Mouse (Mus musculus): ENCODE results near the gene Ylpm1.
A peak's percentile ranks its signal among the peaks of the same experiment; 100 is the strongest.

Ylpm1 gene

DNA sequence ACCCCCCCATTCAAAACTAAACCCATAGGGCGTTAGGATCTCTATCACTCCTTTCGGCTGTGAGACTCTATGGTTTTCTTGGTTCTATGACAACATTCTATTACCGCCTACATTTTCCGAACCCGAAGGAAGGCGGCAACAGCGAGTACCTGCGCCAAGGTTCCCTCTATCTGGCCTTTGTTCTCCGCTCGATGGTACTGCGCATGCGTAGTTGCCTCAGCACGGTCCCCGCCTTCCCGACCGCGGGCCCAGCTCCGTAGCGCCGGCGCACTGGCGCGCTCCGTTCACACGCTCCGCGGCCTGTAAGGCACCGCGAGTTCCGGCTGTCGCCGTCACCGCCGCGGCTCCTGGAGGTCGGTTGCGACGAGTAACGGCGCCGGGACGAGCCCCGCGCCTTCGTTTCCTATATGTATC, at the start of gene Ylpm1:
Gene Ylpm1 (plus strand): TSS at position 239 of the 414 bp plus-strand sequence.
- DNase-seq, result peak; percentile 98

DNA sequence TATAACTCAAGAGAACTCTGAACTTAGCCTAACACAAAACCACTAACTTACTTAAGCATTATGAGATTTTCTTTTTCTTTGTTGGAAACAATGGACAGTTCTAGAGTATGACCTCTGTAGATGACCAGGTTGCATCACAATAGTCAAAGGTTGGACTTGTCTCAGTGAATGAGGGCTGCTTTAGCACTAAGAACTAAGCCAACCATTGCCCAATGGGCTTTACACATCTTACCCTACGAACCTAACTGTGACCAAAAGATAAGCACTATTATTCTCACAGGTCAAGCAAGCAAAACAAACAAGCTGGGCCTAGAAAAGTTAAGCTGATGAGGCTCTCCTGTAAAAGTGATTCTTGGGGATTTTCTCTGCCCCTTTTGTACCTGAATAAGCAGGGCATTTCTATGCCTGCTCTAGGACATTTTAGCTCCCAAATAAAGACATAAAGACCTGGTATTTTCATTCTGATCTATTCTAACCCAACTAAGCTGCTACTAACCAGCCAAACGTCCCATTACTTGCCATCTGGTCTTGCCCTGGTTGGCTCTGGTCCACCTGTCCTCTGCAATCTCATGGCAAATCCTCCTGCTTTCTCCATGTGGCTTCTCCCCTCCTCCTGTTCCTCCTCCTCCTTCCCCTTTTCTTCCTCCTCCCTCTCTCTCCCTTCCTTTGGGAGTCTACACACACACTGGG, 48.1 kb upstream of the Ylpm1 start:
- DNase-seq, result no peak

DNA sequence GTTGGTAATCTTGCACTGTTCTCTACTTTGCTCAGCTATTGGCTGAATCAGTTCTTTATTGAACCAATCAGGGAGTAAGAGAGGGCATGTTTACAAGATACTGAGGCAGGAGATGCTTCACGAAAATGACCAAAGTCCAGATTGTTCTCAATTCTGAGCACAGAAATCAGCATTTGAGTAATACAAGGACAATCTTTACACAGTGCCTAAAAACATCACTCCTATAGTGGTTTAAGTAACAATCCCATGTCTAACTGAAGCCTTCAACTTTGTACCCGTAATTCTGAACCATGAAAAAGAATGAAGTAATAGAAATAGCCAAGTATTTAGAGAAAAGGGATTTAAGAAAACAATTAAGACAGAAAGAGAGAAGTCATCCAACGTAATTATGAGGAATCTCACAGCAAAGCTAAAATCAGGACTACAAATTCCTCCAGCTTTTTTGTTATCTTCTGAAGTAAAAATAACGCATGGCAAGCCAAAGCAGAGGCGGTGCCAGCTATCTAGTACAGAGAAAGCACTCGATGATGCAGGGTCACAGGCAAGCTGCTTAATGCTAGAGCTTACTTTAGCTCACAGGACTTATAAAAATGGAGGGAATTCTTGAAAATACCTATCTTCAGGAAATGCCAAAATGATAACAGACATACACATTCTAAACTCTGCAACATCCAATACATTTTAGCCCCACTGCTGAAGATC, 47.4 kb upstream of the Ylpm1 start:
- no peak for DNase-seq

- DNase-seq, result peak; percentile 56
Measured at GRCm38 (mm10) chr12:84950763-84951162, 45.4 kb upstream of the Ylpm1 start.

- no peak for DNase-seq
Measured at GRCm38 (mm10) chr12:84951531-84951930, 44.6 kb upstream of the Ylpm1 start.

- DNase-seq, result no peak
Measured at GRCm38 (mm10) chr12:84952351-84952750, 43.8 kb upstream of the Ylpm1 start.

DNA sequence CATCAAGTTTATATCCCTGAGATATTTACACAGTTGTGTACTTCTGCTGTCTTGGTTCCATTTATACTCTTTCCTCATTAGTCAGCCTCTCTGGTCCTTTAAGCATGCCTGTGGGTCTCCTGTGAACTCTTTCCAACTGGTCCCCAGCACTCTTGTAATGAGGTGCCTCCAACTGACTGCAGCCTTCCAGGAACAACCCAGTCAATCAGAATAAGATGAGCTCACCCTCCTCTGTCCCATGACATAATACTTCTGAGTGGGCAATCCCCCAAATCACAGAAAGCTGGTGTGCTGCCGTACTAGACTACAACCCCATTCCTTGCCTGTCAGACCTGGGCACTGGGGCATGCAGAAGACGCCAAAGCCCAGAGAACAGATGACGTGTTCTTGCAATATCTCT, 39.8 kb upstream of the Ylpm1 start:
- DNase-seq, result peak; percentile 52

- no peak for DNase-seq
Measured at GRCm38 (mm10) chr12:84958794-84959356, 37.2 kb upstream of the Ylpm1 start.

- DNase-seq, result no peak
Measured at GRCm38 (mm10) chr12:84962606-84963005, 33.5 kb upstream of the Ylpm1 start.

- DNase-seq, result no peak
Measured at GRCm38 (mm10) chr12:84968831-84969655, 27.1 kb upstream of the Ylpm1 start.

GRCm38 (mm10) chr12:84969656-84970427, 26.3 kb upstream of the Ylpm1 start:
- no peak for DNase-seq

GRCm38 (mm10) chr12:84970428-84971096, 25.6 kb upstream of the Ylpm1 start, which contains the start of the genes Fcf1 and Arel1:
Gene Fcf1 (plus strand): TSS chr12:84970897.
Gene Arel1 (minus strand): TSS chr12:84970900.
- peak; percentile 90 for DNase-seq

DNA sequence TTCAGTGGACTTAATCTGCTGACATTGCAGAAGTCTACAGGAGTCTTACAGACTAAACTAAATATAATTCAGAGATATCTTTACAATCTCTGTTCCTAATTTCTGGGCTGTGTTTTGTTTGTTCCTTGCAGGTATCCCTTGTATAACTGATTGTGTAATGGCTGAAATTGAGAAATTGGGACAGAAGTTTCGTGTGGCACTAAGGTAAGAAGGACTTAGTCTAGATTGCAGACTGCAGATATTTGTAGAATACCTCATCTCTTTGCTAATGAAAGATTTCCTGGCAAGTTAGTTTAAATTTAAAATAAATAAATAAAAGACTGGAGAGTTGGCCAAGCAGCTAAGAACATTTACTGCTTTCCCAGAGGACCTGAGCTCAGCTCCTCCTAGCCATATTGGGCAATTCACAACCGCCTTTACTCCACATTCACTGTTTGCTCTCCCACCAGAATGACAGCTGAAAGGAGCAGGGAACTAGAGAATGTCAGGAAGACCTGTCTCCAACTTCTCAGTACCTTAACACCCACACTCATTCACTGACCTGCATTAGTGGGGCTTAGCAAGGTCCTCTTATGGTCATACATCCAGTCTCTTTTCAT, 16.8 kb upstream of the Ylpm1 start:
- no peak for DNase-seq

DNA sequence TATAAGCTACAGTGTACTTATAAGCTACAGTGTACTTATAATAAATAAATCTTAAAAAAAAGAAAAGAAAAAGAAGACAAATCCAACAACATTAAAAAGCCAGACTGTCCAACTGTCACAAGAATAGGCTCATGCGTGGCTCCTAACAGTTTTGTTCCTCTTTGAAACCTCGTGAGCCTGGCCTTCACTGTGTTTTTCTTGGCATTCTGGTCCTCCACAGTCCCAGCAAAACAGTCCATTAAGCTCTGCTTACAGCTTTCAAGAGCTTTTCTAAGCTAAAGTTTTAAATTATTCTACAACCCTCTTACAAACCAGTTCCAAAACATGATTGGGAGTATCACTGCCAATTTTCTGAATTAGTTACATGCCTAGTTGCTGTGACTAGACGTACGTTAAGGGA, 6.7 kb upstream of the Ylpm1 start:
- no peak for DNase-seq

- DNase-seq, result no peak
Measured at GRCm38 (mm10) chr12:84995112-84995761, 884 bp upstream of the Ylpm1 start.

DNA sequence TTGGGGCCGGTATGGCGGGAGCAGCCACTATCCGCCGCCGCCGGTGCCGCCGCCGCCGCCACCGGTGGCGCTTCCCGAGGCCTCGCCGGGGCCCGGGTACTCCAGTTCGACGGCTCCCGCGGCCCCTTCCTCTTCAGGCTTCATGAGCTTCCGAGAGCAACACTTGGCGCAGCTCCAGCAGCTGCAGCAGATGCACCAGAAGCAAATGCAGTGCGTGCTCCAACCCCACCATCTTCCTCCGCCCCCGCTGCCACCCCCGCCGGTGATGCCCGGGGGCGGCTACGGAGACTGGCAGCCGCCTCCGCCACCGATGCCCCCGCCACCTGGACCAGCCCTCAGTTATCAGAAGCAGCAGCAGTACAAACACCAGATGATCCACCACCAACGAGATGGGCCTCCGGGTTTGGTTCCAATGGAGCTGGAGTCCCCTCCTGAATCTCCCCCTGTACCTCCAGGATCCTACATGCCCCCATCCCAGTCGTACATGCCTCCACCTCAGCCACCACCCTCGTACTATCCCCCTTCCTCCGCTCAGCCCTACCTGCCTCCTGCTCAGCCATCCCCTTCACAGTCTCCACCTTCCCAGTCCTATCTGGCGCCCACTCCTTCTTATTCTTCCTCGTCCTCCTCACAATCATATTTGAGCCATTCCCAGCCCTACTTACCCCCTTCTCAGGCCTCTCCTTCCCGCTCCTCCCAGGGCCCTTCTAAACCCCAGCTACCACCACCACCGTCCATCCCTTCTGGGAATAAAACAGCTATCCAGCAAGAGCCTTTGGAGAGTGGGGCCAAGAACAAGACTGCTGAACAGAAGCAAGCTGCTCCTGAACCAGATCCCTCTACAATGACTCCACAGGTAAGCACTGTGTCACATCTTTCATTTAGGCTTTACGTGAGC, 629 bp downstream of the Ylpm1 start:
- peak; percentile 52 for DNase-seq

GRCm38 (mm10) chr12:84999053-84999452, 2.9 kb downstream of the Ylpm1 start:
- no peak for DNase-seq

- DNase-seq, result no peak
Measured at GRCm38 (mm10) chr12:85006206-85006605, 10.1 kb downstream of the Ylpm1 start.

DNA sequence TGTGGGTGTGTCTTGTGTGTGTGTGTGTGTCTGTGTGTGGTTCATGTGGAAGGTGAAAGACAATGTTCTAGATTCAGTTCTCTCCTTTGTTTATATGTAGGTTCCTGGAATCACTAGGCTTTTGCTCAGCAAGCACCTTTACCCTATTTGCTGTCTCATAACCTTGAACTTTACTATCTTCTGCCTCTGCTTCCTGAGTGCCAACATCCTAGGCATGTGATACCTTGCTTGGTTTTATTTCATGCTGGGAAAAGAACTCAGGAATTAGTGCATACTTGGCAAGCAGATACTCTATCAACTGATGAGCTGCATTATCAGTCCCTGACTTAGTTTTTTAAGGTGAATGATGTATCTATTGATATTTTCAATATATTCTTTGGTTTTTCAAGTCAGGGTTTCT, 10.9 kb downstream of the Ylpm1 start:
- no peak for DNase-seq

DNA sequence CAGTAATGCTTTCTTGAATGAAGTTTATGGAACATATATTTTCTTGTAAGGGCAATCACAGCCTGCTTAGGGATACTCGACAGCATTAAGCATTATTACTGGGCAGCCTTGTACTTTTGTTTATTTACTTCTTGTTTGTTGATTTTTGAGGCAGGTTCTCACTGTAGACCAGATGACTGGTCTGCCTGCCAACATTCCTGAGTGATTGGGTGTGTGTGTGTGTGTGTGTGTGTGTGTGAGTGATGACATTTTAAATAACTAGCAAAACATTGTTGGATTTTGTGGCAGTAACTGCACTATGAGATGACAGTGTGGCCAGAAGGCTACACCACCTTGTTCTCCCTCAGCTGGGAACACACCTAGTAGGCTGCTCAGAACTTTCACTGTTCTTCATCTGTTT, 13.7 kb downstream of the Ylpm1 start:
- peak; percentile 7 for DNase-seq

Measured in lung, postnatal 14 days (tissue).